Mouse (Mus musculus): Measurements from ENCODE around the gene Aqp5. TPM values are rescaled to one million over a fixed set of nuclear protein-coding genes. Genes with fewer than 3 reads are reported as not detected.

The Aqp5 gene
- polyA plus RNA-seq, 1 experiment from 2014 or later = 0.12 TPM

Other genes starting within 250 kb of the Aqp5 start
- gene Fmnl3, start 220.3 kb upstream of the Aqp5 start, polyA plus RNA-seq (2015; fragmentation: Nextera tagmentation; extraction: Ambion mirVana) = 25.0 and 26.9 TPM in 2 replicates
- 327 and 351 TPM in 2 replicates for gene Tmbim6, start 197.9 kb upstream of the Aqp5 start, polyA plus RNA-seq (2015; fragmentation: Nextera tagmentation; extraction: Ambion mirVana)
- 10.5 and 12.3 TPM in 2 replicates for gene Nckap5l, start 133.0 kb upstream of the Aqp5 start, polyA plus RNA-seq (2015; fragmentation: Nextera tagmentation; extraction: Ambion mirVana)
- 12.7 and 15.1 TPM in 2 replicates for gene Bcdin3d, start 116.1 kb upstream of the Aqp5 start, polyA plus RNA-seq (2015; fragmentation: Nextera tagmentation; extraction: Ambion mirVana)
- 0.17 and 0.25 TPM in 2 replicates for gene Faim2, start 62.6 kb upstream of the Aqp5 start, polyA plus RNA-seq (2015; fragmentation: Nextera tagmentation; extraction: Ambion mirVana)
- gene Aqp2, start 11.7 kb upstream of the Aqp5 start, polyA plus RNA-seq (2015; fragmentation: Nextera tagmentation; extraction: Ambion mirVana) = not detected in 2 replicates
- not detected in 2 replicates for gene Aqp6, start 10.6 kb downstream of the Aqp5 start, polyA plus RNA-seq (2015; fragmentation: Nextera tagmentation; extraction: Ambion mirVana)
- 105 and 106 TPM in 2 replicates for gene Racgap1, start 60.9 kb downstream of the Aqp5 start, polyA plus RNA-seq (2015; fragmentation: Nextera tagmentation; extraction: Ambion mirVana)
- gene Asic1, start 79.6 kb downstream of the Aqp5 start, polyA plus RNA-seq (2015; fragmentation: Nextera tagmentation; extraction: Ambion mirVana) = 1.2 and 2.2 TPM in 2 replicates
- 25.0 and 29.9 TPM in 2 replicates for gene Smarcd1, start 111.3 kb downstream of the Aqp5 start, polyA plus RNA-seq (2015; fragmentation: Nextera tagmentation; extraction: Ambion mirVana)
- gene Gm17349, start 114.7 kb downstream of the Aqp5 start, polyA plus RNA-seq (2015; fragmentation: Nextera tagmentation; extraction: Ambion mirVana) = not detected in 2 replicates
- gene Gpd1, start 126.7 kb downstream of the Aqp5 start, polyA plus RNA-seq (2015; fragmentation: Nextera tagmentation; extraction: Ambion mirVana) = 0.42 and 4.3 TPM in 2 replicates
- 162 and 175 TPM in 2 replicates for gene Cox14, start 134.8 kb downstream of the Aqp5 start, polyA plus RNA-seq (2015; fragmentation: Nextera tagmentation; extraction: Ambion mirVana)
- gene Cers5, start 182.1 kb downstream of the Aqp5 start, polyA plus RNA-seq (2015; fragmentation: Nextera tagmentation; extraction: Ambion mirVana) = 83.6 and 84.8 TPM in 2 replicates

Measured in limb, embryonic 15.5 days (tissue).